Mouse (Mus musculus) lung, adult 2 months (tissue): Measurements from ENCODE around the gene Tmem135.

Experiments used
- CTCF ChIP-seq: fragments of 200-500 bp; IDR thresholded peaks from 2 replicates; pipeline ENCODE4 v1.5.1; 2011; ENCODE audit warnings: mild to moderate bottlenecking, low read length, control low read depth; ENCODE audit not compliant: insufficient read depth
- POLR2A ChIP-seq: fragments of 200-500 bp; IDR thresholded peaks from 2 replicates; pipeline ENCODE4 v1.6.1; 2011; ENCODE audit warnings: low read depth, mild to moderate bottlenecking, control low read depth, low read length, borderline replicate concordance; ENCODE audit errors: extremely low read depth

DNA sequence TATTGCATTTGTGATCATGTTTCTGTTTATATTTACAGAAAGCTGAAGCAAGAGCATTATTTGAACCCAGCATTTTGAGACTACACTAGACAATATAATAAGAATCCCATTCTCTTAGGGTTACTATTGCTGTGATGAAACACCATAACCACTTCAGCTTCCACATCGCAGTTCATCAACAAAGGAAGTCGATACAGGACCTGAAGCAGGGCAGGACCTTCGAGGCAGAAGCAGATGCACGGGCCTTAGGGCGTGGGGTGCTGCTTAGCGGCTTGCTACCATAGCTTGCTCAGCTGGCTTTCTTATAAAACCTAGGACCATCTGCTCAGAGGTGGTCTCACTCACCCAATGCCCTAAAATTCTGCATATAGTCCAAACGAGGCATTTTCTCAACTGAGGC lies 188.3 kb downstream of the Tmem135 start:
- no peak for TF ChIP-seq CTCF
- TF ChIP-seq POLR2A = no peak
